Mouse (Mus musculus): ENCODE results near the gene Vars. TPM values are rescaled to one million over a fixed set of nuclear protein-coding genes. Genes with fewer than 3 reads are reported as not detected.
"Not testable (repeated sequence)": the region's sequence is repeated elsewhere in the genome, so short reads cannot be mapped to it uniquely, and the experiment has no call there.

The Vars gene
- polyA plus RNA-seq, 1 experiment, result 127 TPM

GRCm38 (mm10) chr17:35003022-35003838, 2.4 kb downstream of the Vars start:
- DNase-seq (ENCODE audit: low read depth), result no peak

- DNase-seq (ENCODE audit: low read depth), result no peak
These were observed 3.4 kb downstream of the Vars start for GRCm38 (mm10) chr17:35004075-35004717.

GRCm38 (mm10) chr17:35005158-35005557, 4.4 kb downstream of the Vars start:
- no peak for DNase-seq (ENCODE audit: low read depth)

GRCm38 (mm10) chr17:35005902-35006301, 5.1 kb downstream of the Vars start:
- DNase-seq (ENCODE audit: low read depth), result not testable (repeated sequence)

- no peak for DNase-seq (ENCODE audit: low read depth)
These were observed 6.7 kb downstream of the Vars start for GRCm38 (mm10) chr17:35007387-35007991.

- no peak for DNase-seq (ENCODE audit: low read depth)
These were observed 8.8 kb downstream of the Vars start for GRCm38 (mm10) chr17:35009586-35009985.

- no peak for DNase-seq (ENCODE audit: low read depth)
These were observed 10.7 kb downstream of the Vars start for GRCm38 (mm10) chr17:35011440-35011839.

DNA sequence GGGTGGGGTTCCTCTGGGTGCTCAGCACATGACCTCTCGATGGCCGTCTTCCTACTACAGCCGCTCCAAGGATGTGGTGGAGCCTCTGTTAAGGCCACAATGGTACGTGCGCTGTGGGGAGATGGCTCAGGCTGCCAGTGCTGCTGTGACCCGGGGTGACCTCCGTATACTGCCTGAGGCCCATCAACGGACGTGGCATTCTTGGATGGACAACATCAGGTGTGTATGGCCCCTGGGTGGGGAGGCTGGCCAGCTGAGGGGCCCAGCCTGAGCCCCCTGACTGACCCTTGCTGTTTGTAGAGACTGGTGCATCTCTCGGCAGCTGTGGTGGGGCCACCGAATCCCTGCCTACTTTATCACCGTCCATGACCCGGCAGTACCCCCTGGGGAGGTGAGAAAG, 11.6 kb downstream of the Vars start:
- no peak for DNase-seq (ENCODE audit: low read depth)

DNA sequence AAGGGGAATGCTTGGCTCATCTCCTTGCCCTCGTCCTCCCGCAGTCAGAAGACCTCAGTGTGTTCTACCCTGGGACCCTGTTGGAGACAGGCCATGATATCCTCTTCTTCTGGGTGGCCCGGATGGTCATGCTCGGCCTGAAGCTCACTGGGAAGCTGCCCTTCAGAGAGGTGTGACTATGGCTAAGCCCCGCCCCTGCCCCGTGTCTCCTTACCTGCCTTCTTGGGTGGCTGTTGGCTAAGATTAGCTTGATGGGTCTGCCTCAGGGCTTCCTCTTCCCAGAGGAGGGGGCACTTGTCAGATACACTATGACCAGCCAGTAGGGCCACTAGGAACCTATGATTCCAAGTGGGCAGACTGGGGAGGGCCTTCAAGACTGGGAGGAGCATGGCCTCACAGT, 12.4 kb downstream of the Vars start:
- no peak for DNase-seq (ENCODE audit: low read depth)

DNA sequence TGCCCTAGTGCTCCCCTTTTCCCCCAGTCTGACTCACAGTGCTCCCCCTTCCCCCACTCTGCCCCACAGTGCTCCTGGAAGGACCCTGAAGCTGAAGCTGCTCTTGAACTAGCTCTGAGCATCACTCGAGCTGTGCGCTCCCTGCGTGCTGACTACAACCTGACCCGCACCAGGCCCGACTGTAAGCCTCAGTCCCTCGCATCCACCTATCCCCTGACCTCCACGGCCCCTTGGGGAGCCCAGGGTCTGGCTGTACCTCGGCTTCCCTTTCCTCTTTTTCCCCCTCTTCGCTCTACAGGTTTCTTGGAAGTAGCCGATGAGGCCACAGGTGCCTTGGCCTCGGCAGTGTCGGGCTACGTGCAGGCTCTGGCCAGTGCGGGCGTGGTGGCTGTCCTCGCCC, 14.5 kb downstream of the Vars start:
- DNase-seq (ENCODE audit: low read depth), result no peak

DNA sequence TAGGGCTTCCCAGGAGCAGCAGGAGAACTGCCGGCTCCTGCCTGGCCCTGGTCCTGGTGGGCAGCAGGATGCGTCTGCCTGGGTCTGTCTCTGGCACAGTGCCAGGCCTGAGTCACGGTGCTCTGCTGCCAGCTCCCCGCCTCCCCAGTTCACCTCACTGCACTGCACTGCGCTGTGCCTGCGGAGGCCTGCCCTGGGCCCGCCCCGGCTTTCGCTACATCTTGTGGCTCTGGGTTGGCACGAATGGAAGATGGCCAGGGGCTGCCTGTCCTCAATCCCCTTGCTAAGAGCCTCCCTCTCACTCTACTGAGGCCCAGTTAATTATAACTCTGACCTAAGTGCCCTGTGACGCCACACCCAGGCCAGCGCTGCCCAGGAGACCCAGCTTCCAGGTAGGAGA, 15.6 kb downstream of the Vars start, which contains the start of gene Vwa7:
Gene Vwa7 (plus strand): TSS at position 204 of the 400 bp plus-strand sequence.
- DNase-seq (ENCODE audit: low read depth), result no peak

- no peak for DNase-seq (ENCODE audit: low read depth)
These were observed 16.3 kb downstream of the Vars start for GRCm38 (mm10) chr17:35016791-35017705.

DNA sequence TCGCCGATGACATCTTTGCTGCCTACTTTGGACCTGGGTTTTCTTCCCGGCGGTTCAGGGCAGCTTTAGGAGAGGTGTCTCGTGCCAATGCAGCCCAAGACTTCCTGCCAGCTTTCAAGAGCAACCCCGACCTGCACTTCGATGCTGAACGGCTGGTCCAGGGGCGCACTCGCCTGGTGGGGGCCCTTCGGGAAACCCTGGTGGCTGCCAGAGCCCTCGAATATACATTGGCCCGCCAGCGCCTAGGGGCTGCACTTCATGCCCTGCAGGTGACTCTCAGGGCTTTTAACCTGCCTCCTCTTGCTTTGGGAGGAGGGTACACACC, 16.9 kb downstream of the Vars start:
- DNase-seq (ENCODE audit: low read depth), result no peak

GRCm38 (mm10) chr17:35018171-35018570, 17.4 kb downstream of the Vars start:
- no peak for DNase-seq (ENCODE audit: low read depth)

- no peak for DNase-seq (ENCODE audit: low read depth)
These were observed 19.1 kb downstream of the Vars start for GRCm38 (mm10) chr17:35019894-35020293.

DNA sequence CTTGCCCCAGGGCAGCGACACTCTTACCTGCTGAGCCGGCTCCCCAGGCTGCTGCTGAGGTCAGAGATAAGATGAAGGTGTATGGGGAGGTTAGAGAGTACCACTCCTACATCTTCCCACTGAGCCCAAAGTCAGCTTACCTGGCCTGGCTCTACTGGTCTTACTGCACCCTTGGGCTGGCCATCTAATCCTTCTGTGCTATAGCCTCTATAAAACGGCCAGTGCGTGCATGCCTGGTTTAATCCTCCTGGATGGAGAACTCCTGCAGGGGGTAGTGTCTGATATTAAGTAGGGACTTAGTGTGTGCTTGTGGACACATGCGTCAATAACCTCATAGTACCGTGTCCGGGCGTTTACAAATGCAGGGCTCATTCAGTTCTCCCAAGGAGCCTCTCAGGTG, 19.8 kb downstream of the Vars start:
- DNase-seq (ENCODE audit: low read depth), result peak; percentile 54

- DNase-seq (ENCODE audit: low read depth), result no peak
These were observed 20.5 kb downstream of the Vars start for GRCm38 (mm10) chr17:35021163-35021808.

DNA sequence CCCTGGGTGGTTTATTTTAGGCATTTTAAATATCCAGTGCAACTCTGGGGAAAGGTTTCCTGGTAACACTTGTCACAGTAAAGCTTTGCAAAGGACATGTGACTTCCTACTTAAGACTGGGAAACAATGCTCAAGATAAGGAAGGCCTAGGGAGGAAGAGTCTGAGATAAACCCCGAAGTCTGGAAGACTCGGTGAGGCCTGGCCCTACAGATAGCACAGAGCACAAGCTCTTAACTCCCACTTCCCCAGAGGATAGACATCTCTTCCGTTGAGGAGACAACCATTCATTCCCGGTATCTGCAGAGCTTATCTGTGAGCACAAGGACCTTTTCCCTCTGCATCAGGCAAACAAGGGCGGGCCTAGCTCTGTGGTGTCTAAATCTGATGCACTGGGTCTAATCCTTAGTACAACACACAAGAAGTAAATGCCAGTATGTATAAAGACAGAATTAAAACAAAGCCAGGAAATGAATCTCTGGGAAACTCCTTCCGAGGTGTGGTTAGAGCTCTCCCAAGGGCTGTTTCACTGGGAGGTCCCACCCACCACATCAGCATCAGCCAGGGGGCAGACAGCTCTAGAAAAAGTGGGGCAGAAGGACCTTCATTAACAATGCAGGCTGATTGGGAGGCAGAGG, 21.2 kb downstream of the Vars start:
- DNase-seq (ENCODE audit: low read depth), result no peak

DNA sequence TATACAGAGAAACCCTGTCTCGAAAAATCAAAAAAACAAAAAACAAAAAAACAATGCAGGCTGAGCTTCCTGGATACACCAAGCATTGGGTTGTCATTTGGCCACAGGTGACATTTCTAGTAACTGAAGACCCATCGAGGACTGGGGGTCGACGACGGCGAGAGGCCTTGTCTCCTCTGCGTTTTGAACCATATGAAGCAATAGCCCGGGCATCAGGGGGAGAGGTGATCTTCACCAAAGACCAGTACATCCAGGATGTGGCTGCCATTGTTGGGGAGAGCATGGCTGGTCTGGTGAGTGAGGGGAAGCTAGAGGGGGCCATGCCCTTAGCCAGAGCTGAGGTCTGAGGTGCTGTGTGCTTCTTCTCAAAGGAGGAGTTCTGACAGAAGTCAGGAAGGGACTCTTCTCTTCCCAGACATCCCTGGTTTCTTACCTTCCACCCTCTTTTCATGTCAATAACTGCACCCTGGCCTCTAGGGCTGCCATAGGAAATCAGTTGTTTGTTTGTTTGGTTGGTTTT, 21.8 kb downstream of the Vars start:
- no peak for DNase-seq (ENCODE audit: low read depth)

- DNase-seq (ENCODE audit: low read depth), result no peak
These were observed 22.4 kb downstream of the Vars start for GRCm38 (mm10) chr17:35023221-35023620.

- DNase-seq (ENCODE audit: low read depth), result no peak
These were observed 23.0 kb downstream of the Vars start for GRCm38 (mm10) chr17:35023756-35024155.
